In genomic region chr4:89674711-89675110, GRCm38 (mm10) we compare ENCODE assay signal across 32 mouse cellular contexts. TPM values are rescaled to one million over a fixed set of nuclear protein-coding genes. Genes with fewer than 3 reads are reported as not detected.
"Had no signal": no experiment of that assay in that cellular context is flagged by ENCODE, and none has a peak within 500 bp of the region (broad histone marks: within the 10 kb centered on the region; RNA-seq: fewer than 3 reads in every experiment).

No protein-coding gene starts in this region.

- H3K4me1 ChIP-seq: embryonic facial prominence, embryonic 12.5 days; embryonic facial prominence, embryonic 13.5 days; embryonic facial prominence, embryonic 15.5 days; heart, embryonic 10.5 days had no signal

- DNase-seq: cerebellum, adult 9-11 months; cerebellum, postnatal 10 days; cerebellum, postnatal 14 days; cerebellum, postnatal 25 days; cerebellum, postnatal 36 days; embryo, embryonic 11 days; forebrain, postnatal 0 days; gastrocnemius, adult 2 months; gastrocnemius, postnatal 10 days; gastrocnemius, postnatal 14 days; gastrocnemius, postnatal 25 days; gastrocnemius, postnatal 36 days; heart, adult 11 months; heart, adult 18-20 months; heart, adult 2 months had no signal

- H3K4me3 ChIP-seq: embryonic facial prominence, embryonic 10.5 days; embryonic facial prominence, embryonic 12.5 days; embryonic facial prominence, embryonic 13.5 days; embryonic facial prominence, embryonic 15.5 days; erythroblast, embryonic 14.5 days; forebrain, embryonic 10.5 days; forebrain, embryonic 12.5 days; forebrain, embryonic 15.5 days; gastrocnemius, adult 2 months; heart, adult 2 months; heart, embryonic 10.5 days had no signal

- H3K9ac ChIP-seq: embryonic facial prominence, embryonic 12.5 days; embryonic facial prominence, embryonic 13.5 days; embryonic facial prominence, embryonic 15.5 days; forebrain, embryonic 12.5 days; forebrain, embryonic 15.5 days; forebrain, postnatal 0 days had no signal

- H3K4me2 ChIP-seq: embryonic facial prominence, embryonic 12.5 days; embryonic facial prominence, embryonic 13.5 days; embryonic facial prominence, embryonic 15.5 days; forebrain, embryonic 12.5 days; forebrain, embryonic 15.5 days had no signal

- H3K36me3 ChIP-seq: embryonic facial prominence, embryonic 10.5 days; embryonic facial prominence, embryonic 12.5 days; embryonic facial prominence, embryonic 13.5 days; embryonic facial prominence, embryonic 15.5 days; forebrain, embryonic 10.5 days; forebrain, embryonic 12.5 days; forebrain, embryonic 15.5 days; heart, embryonic 10.5 days had no signal

- ATAC-seq: forebrain, embryonic 14.5 days; forebrain, embryonic 15.5 days; forebrain, embryonic 16.5 days; forebrain, postnatal 0 days had no signal

- H3K27ac ChIP-seq: embryonic facial prominence, embryonic 10.5 days; embryonic facial prominence, embryonic 12.5 days; embryonic facial prominence, embryonic 13.5 days; embryonic facial prominence, embryonic 15.5 days; forebrain, embryonic 10.5 days; forebrain, embryonic 12.5 days; forebrain, embryonic 15.5 days; gastrocnemius, adult 2 months; heart, adult 2 months; heart, embryonic 10.5 days had no signal

- H3K27me3 ChIP-seq: embryonic facial prominence, embryonic 12.5 days; embryonic facial prominence, embryonic 13.5 days; embryonic facial prominence, embryonic 15.5 days; forebrain, embryonic 12.5 days; forebrain, embryonic 15.5 days had no signal

- H3K9me3 ChIP-seq: embryonic facial prominence, embryonic 10.5 days; embryonic facial prominence, embryonic 12.5 days; embryonic facial prominence, embryonic 13.5 days; embryonic facial prominence, embryonic 15.5 days; forebrain, embryonic 10.5 days; forebrain, embryonic 12.5 days; forebrain, embryonic 15.5 days; heart, embryonic 10.5 days had no signal

RNA-seq across cellular contexts. Expression of gene Dmrta1, which starts 4.5 kb away (rescaled TPM):
- total RNA-seq: common myeloid progenitor, adult 5-6 weeks; gastrocnemius, adult 18-20 months; gastrocnemius, adult 2 months; gastrocnemius, adult 8-10 months; gastrocnemius, postnatal 14 days; gastrocnemius, postnatal 25 days; gastrocnemius, postnatal 36 days; gastrocnemius, postnatal 4 days; granulocyte monocyte progenitor cell, adult 5-6 weeks; heart, adult 18-20 months; heart, adult 2 months; heart, adult 8-10 months had no signal
- polyA plus RNA-seq: erythroblast, embryonic 14.5 days; heart, adult 2 months had no signal
